Comparison of ENCODE assay signal across 11 mouse cellular contexts in genomic region chr10:31260914-31261313, GRCm38 (mm10). TPM values are rescaled to one million over a fixed set of nuclear protein-coding genes. Genes with fewer than 3 reads are reported as not detected.
DNase-seq lines count a peak whose midpoint lies in the region; ATAC-seq and TF ChIP-seq lines count a peak whose summit lies in the region.
"Had no signal": no experiment of that assay in that cellular context is flagged by ENCODE, and none has a peak within 500 bp of the region (broad histone marks: within the 10 kb centered on the region; RNA-seq: fewer than 3 reads in every experiment).

No protein-coding gene starts in this region.

- no peak overlapping the region for H3K9ac ChIP-seq in lung, embryonic 14.5 days
- H3K9ac ChIP-seq in heart, embryonic 16.5 days (ENCODE audit: low read length): peak overlapping the region; percentile 50
- H3K9ac ChIP-seq: embryonic facial prominence, embryonic 12.5 days; intestine, embryonic 15.5 days had no signal

- TF ChIP-seq CTCF in lung, embryonic 14.5 days (IDR thresholded peaks at IDR 0.05; ENCODE audit: low read depth): no peak
- no peak for TF ChIP-seq CTCF in cerebellum, adult 2 months (IDR thresholded peaks at IDR 0.05; ENCODE audit: borderline replicate concordance, insufficient read depth, low read depth, low read length)

- no peak overlapping the region for H3K27ac ChIP-seq in lung, embryonic 14.5 days (ENCODE audit: low read depth)
- peak overlapping the region; percentile 76 for H3K27ac ChIP-seq in heart, embryonic 16.5 days (ENCODE audit: low read length)
- H3K27ac ChIP-seq in cerebellum, adult 2 months (ENCODE audit: insufficient read depth, low read length): no peak overlapping the region
- H3K27ac ChIP-seq: embryonic facial prominence, embryonic 12.5 days; intestine, embryonic 15.5 days; midbrain, embryonic 10.5 days had no signal

- 51% methylated on average over 7 of the region's 7 CpGs for WGBS in lung, embryonic 14.5 days
- 28% methylated on average over 7 of the region's 7 CpGs for WGBS in heart, embryonic 16.5 days
- WGBS in cerebellum, adult 2 months: 86% methylated on average over 7 of the region's 7 CpGs

- no peaks in the 10 kb centered on the region for H3K27me3 ChIP-seq in lung, embryonic 14.5 days (ENCODE audit: insufficient read depth, low read length)
- no peaks in the 10 kb centered on the region for H3K27me3 ChIP-seq in heart, embryonic 16.5 days (ENCODE audit: control insufficient read depth, insufficient read depth, low read length)
- H3K27me3 ChIP-seq in cerebellum, adult 2 months (ENCODE audit: control insufficient read depth, insufficient read depth, low read length): no peaks in the 10 kb centered on the region
- H3K27me3 ChIP-seq: embryonic facial prominence, embryonic 12.5 days; intestine, embryonic 15.5 days had no signal

- DNase-seq in adrenal gland, postnatal 36 days: peak; percentile 2 to 39
- DNase-seq in adrenal gland, postnatal 25 days: no peak
- peak; percentile 8 for DNase-seq in lung, embryonic 14.5 days
- no peak for DNase-seq in lung, adult 18-20 months
- peak; percentile 28 to 48 for DNase-seq in lung, postnatal 4 days
- DNase-seq in cerebellum, adult 2 months: no peak

- no peak for TF ChIP-seq POLR2A in cerebellum, adult 2 months (IDR thresholded peaks at IDR 0.05; ENCODE audit: borderline replicate concordance, insufficient read depth, low read length)

- no peaks in the 10 kb centered on the region for H3K36me3 ChIP-seq in lung, embryonic 14.5 days (ENCODE audit: insufficient read depth)
- H3K36me3 ChIP-seq in heart, embryonic 16.5 days (ENCODE audit: control insufficient read depth, insufficient read depth): no peaks in the 10 kb centered on the region
- H3K36me3 ChIP-seq: embryonic facial prominence, embryonic 12.5 days; intestine, embryonic 15.5 days; midbrain, embryonic 10.5 days had no signal

- H3K9me3 ChIP-seq in lung, embryonic 14.5 days (ENCODE audit: low read depth, low read length): no peaks in the 10 kb centered on the region
- H3K9me3 ChIP-seq in heart, embryonic 16.5 days (replicated peaks; ENCODE audit: control insufficient read depth, low read length): no peaks in the 10 kb centered on the region
- H3K9me3 ChIP-seq: embryonic facial prominence, embryonic 12.5 days; intestine, embryonic 15.5 days; midbrain, embryonic 10.5 days had no signal

- H3K4me3 ChIP-seq in lung, embryonic 14.5 days (ENCODE audit: low read depth, low read length): no peak overlapping the region
- no peak overlapping the region for H3K4me3 ChIP-seq in heart, embryonic 16.5 days (ENCODE audit: low read length)
- H3K4me3 ChIP-seq in cerebellum, adult 2 months (replicated peaks; ENCODE audit: insufficient read depth, low read depth, low read length): no peak overlapping the region
- H3K4me3 ChIP-seq: embryonic facial prominence, embryonic 12.5 days; intestine, embryonic 15.5 days; midbrain, embryonic 10.5 days had no signal

- no peaks in the 10 kb centered on the region for H3K4me1 ChIP-seq in lung, embryonic 14.5 days (ENCODE audit: insufficient read depth)
- H3K4me1 ChIP-seq in heart, embryonic 16.5 days (ENCODE audit: control insufficient read depth, insufficient read depth, low read length): peaks cover 14% of the 10 kb centered on the region
- no peaks in the 10 kb centered on the region for H3K4me1 ChIP-seq in cerebellum, adult 2 months (ENCODE audit: control insufficient read depth, insufficient read depth, low read length)
- H3K4me1 ChIP-seq: embryonic facial prominence, embryonic 12.5 days; intestine, embryonic 15.5 days; midbrain, embryonic 10.5 days had no signal

- ATAC-seq in lung, embryonic 14.5 days (ENCODE audit: insufficient read depth): no peak
- ATAC-seq in heart, embryonic 16.5 days (replicated peaks; ENCODE audit: extremely low read depth, insufficient read depth, low FRiP score): peak; percentile 28; the same call in 1 of the 2 replicates
- ATAC-seq in inflammation-experienced regulatory T-cells, adult 6 months: no peak
- ATAC-seq: intestine, embryonic 15.5 days had no signal

- H3K4me2 ChIP-seq in lung, embryonic 14.5 days: no peak overlapping the region
- H3K4me2 ChIP-seq in heart, embryonic 16.5 days (ENCODE audit: low read depth, low read length): peak overlapping the region; percentile 4; the same call in 1 of the 2 replicates
- H3K4me2 ChIP-seq: embryonic facial prominence, embryonic 12.5 days; intestine, embryonic 15.5 days had no signal

RNA-seq across cellular contexts. Expression of gene Hddc2, which starts 52.3 kb away (rescaled TPM):
- 10 to 100 TPM; 21.1 to 42.4 TPM for total RNA-seq in adrenal gland, postnatal 36 days (2021)
- total RNA-seq in adrenal gland, postnatal 25 days (2021): 32.0 and 45.0 TPM in 2 replicates
- 69.9 and 71.3 TPM in 2 replicates for polyA plus RNA-seq in lung, embryonic 14.5 days (2014; fragmentation: Nextera tagmentation; extraction: Ambion mirVana)
- 39.2 and 45.3 TPM in 2 replicates for polyA plus RNA-seq in heart, embryonic 16.5 days (2015; fragmentation: Nextera tagmentation; extraction: Ambion mirVana)
- 18.3 and 19.5 TPM in 2 replicates for polyA plus RNA-seq in cerebellum, adult 2 months (2012; rRNA removed)
- 10 to 100 TPM; 80.5 to 93.6 (median 80.6) TPM for polyA plus RNA-seq in inflammation-experienced regulatory T-cells, adult 6 months (2017; shearing (Covaris generic))

Comparison
In these comparisons a context has a peak if more than half of its experiments do, and no peak if none do; other contexts are left out.
1. DNase-seq: peak in adrenal gland, postnatal 36 days (2 of 2), lung, embryonic 14.5 days (single experiment) and lung, postnatal 4 days (2 of 2); none in adrenal gland, postnatal 25 days (single experiment), lung, adult 18-20 months (0 of 2) and cerebellum, adult 2 months (0 of 2).